Mouse (Mus musculus) kidney, embryonic 15.5 days (tissue): ENCODE measurements around the gene Tns3. TPM values are rescaled to one million over a fixed set of nuclear protein-coding genes. Genes with fewer than 3 reads are reported as not detected.

Experiments used
- ATAC-seq: fragments of 200-750 bp; cut with Nextera tagmentation; replicated peaks from 2 replicates; pipeline ENCODE4 v1.8.0; 2017; ENCODE audit warnings: moderate TSS enrichment; ENCODE audit not compliant: low FRiP score
- H3K27ac ChIP-seq: fragments of 300-500 bp; sonication (generic); 2 replicates; pipeline ENCODE4 v1.5.1; 2015; ENCODE audit warnings: mild to moderate bottlenecking, inconsistent platforms
- H3K27me3 ChIP-seq: fragments of 300-500 bp; sonication (generic); 2 replicates; pipeline ENCODE4 v1.6.1; 2015; ENCODE audit warnings: inconsistent platforms
- H3K36me3 ChIP-seq: fragments of 300-500 bp; sonication (generic); 2 replicates; pipeline ENCODE4 v1.6.1; 2015; ENCODE audit warnings: inconsistent platforms
- H3K4me1 ChIP-seq: fragments of 300-500 bp; sonication (generic); 2 replicates; pipeline ENCODE4 v1.6.1; 2015; ENCODE audit warnings: inconsistent platforms
- H3K4me2 ChIP-seq: fragments of 300-500 bp; sonication (generic); 2 replicates; pipeline ENCODE4 v1.6.1; 2015; ENCODE audit warnings: moderate library complexity, mild to moderate bottlenecking, inconsistent platforms
- H3K4me3 ChIP-seq: fragments of 300-500 bp; sonication (generic); replicated peaks from 2 replicates; pipeline ENCODE4 v1.5.1; 2015; ENCODE audit warnings: mild to moderate bottlenecking, inconsistent platforms
- H3K9ac ChIP-seq: fragments of 300-500 bp; sonication (generic); 2 replicates; pipeline ENCODE4 v1.6.1; 2015; ENCODE audit warnings: mild to moderate bottlenecking, inconsistent platforms
- H3K9me3 ChIP-seq: fragments of 300-500 bp; sonication (generic); replicated peaks from 2 replicates; pipeline ENCODE4 v1.6.1; 2016; ENCODE audit warnings: inconsistent platforms
- WGBS: fragments of 180-500 bp; shearing (Covaris S2); methylation state at CpG from one replicate; pipeline ENCODE4 v1.1.7; 2015; ENCODE audit warnings: mixed read lengths; 5-methylcytosine and 5-hydroxymethylcytosine counted together
- polyA plus RNA-seq: library from polyadenylated mRNA; unstranded; fragments of >200 nt; fragmentation: Nextera tagmentation; extraction: Ambion mirVana; gene quantifications from 2 replicates; pipeline ENCODE4 v1.2.1, GENCODE M21; 2015

Gene Tns3
- polyA plus RNA-seq, 1 experiment from 2014 or later = 27.7 TPM

DNA sequence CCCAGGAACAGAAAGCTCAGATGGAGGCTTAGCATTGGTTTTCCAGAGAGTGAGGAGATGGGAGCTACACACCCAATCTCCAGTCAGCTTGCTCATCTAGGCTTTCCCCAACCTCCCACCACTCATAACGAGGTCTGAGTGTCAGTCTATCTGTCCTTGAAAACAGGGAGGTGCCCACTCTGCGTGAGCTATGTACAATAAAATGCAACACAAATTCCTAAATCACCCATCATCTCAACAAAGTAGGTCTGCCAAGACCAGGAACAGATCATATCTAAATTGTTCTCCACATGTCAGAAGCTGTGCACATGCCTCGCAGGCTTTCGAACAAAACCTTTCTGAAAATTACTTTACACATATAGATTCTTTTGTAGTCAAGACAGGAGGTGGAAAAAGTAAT lies 134.3 kb downstream of the Tns3 start:
- Histone ChIP-seq H3K27ac (no peak overlapping the region), H3K4me1 (peaks cover 23% of the 10 kb centered on the region; the same call in 1 of the 2 replicates), H3K4me2 (no peak overlapping the region), H3K4me3 (no peak overlapping the region), H3K9ac (no peak overlapping the region), H3K9me3 (no peaks in the 10 kb centered on the region), H3K36me3 (peaks cover 44% of the 10 kb centered on the region), H3K27me3 (no peaks in the 10 kb centered on the region)
- WGBS = 81% methylated on average over 4 of the region's 4 CpGs
- ATAC-seq = no peak

DNA sequence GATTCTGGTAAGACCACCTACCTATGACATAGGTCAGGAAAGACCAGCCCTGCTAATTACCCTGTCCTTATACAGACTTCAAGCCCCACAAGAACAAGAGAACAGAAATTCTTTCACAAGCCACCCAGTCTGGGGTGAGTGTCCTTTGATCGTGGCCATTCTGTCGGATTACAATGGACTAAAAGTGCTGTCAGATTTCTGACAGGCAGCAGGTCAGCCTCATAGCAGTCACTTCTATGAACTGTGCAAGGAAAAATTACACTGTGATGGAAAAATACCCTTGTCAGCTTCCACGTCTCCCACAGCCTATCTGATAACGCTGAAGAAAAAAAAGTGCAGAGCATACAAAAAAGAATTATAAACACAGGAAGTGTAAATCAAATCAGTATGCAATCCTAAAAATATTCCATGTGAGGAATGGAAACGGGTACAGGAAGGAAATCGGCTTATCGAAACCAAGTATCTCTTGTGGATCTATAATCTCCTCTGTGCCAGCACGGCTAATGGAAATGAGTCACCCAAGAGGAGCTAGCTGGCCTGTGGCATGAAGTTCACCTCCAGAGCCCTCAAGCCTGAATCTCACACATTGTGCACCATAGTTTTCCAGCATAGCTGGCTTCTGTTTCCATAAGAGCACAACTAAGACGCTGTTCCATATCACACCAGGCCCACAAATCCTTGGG lies 138.7 kb downstream of the Tns3 start:
- H3K36me3 ChIP-seq = peaks cover 57% of the 10 kb centered on the region
- peaks cover 23% of the 10 kb centered on the region for H3K4me1 ChIP-seq
- H3K27ac ChIP-seq = peak overlapping the region; percentile 82
- no peaks in the 10 kb centered on the region for H3K9me3 ChIP-seq
- no peak overlapping the region for H3K4me2 ChIP-seq
- H3K9ac ChIP-seq = no peak overlapping the region
- no peak overlapping the region for H3K4me3 ChIP-seq
- 56% methylated on average over 9 of the region's 9 CpGs for WGBS
- no peaks in the 10 kb centered on the region for H3K27me3 ChIP-seq
- ATAC-seq = no peak

GRCm38 (mm10) chr11:8523344-8524126 lies 140.8 kb downstream of the Tns3 start:
- Histone ChIP-seq H3K9ac (no peak overlapping the region), H3K36me3 (peaks cover 61% of the 10 kb centered on the region)
- WGBS = 38% methylated on average over 10 of the region's 10 CpGs

DNA sequence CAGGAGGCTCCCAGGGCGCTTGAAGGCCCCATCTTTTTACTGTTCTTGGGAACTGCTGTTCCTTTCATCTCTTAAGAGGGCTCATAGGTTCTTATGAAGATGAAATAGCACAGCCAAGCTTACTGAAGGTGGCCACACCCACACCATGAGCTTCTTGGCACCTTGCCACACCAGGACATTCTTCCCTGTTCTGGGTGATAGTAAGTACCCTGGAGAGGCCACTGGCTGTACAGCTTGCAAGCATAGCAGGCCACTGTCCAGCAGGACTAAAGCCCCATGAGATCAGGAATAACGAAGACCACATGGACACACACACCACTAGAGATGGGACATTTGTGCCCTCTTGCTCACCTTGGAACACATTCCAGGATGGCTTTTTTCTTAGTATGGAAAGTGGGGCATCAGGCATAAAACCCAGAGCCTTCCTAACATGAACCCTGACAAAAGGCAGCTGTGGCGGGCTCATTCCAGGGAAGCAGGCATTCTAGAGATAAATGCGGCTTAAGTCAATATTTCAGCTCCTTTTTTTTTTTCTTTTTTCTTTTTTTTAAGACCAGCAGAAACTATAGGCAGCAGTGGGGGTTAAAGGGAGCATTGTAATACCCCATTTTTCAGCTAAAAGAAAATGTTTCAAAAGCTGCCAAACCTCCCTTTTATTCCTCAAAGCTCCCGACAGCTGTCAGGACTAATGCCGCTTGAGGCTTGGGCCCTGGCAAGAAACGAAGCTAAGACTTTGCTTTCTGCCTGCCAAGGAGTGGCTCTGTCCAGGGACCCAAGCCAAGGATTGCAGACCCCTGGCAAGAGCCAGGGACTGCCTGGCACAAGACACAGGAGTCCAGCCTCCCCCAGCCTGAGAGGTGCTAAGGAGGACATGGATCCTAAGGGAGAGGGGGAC lies 150.7 kb downstream of the Tns3 start:
- 71% methylated on average over 7 of the region's 7 CpGs for WGBS
- H3K4me2 ChIP-seq = no peak overlapping the region
- peak overlapping the region; percentile 56 for H3K27ac ChIP-seq
- H3K27me3 ChIP-seq = no peaks in the 10 kb centered on the region
- peaks cover 9% of the 10 kb centered on the region for H3K4me1 ChIP-seq
- H3K9ac ChIP-seq = no peak overlapping the region
- H3K9me3 ChIP-seq = no peaks in the 10 kb centered on the region
- no peak overlapping the region for H3K4me3 ChIP-seq
- peaks cover 77% of the 10 kb centered on the region for H3K36me3 ChIP-seq
- 0 out of 2 replicates have a peak, but pooled peaks have one; percentile 36 for ATAC-seq

More at GRCm38 (mm10) chr11:8523344-8524126, 140.8 kb downstream of the Tns3 start:
- ATAC-seq = peak; percentile 24
- peak overlapping the region; percentile 7; the same call in 1 of the 2 replicates for H3K27ac ChIP-seq
- H3K4me1 ChIP-seq = peaks cover 27% of the 10 kb centered on the region
- H3K4me2 ChIP-seq = no peak overlapping the region
- H3K27me3 ChIP-seq = no peaks in the 10 kb centered on the region
- no peak overlapping the region for H3K4me3 ChIP-seq
- no peaks in the 10 kb centered on the region for H3K9me3 ChIP-seq

DNA sequence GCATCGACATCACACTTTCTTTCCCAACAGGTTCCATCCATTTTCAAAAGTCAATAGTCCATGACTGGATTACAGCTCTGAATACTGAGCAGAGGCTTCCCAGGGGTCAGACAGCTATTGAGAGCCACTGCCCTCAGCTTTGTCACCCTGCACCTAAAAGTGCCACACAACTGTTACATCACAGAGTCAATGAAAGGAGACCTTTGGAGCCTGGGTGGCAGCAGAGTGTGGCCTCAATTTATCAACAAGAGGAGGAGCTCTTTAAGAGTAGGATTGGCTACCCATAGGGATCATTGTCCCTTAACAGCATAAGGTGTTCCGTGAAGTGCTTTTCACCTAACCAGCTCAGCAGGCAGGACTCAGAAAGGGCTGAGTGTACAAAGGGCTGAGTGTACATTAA lies 154.0 kb downstream of the Tns3 start:
- H3K27ac ChIP-seq = no peak overlapping the region
- H3K4me1 ChIP-seq = peaks cover 9% of the 10 kb centered on the region
- no peak overlapping the region for H3K9ac ChIP-seq
- 66% methylated on average over 2 of the region's 2 CpGs for WGBS
- H3K4me3 ChIP-seq = no peak overlapping the region
- ATAC-seq = no peak
- peaks cover 67% of the 10 kb centered on the region for H3K36me3 ChIP-seq
- H3K4me2 ChIP-seq = no peak overlapping the region
- no peaks in the 10 kb centered on the region for H3K27me3 ChIP-seq
- no peaks in the 10 kb centered on the region for H3K9me3 ChIP-seq

GRCm38 (mm10) chr11:8509614-8510013 lies 154.7 kb downstream of the Tns3 start:
- Histone ChIP-seq H3K9ac (no peak overlapping the region), H3K9me3 (no peaks in the 10 kb centered on the region), H3K27me3 (no peaks in the 10 kb centered on the region), H3K4me3 (no peak overlapping the region), H3K4me1 (peaks cover 15% of the 10 kb centered on the region), H3K36me3 (peaks cover 70% of the 10 kb centered on the region), H3K4me2 (no peak overlapping the region), H3K27ac (no peak overlapping the region)
- ATAC-seq = no peak
- WGBS = 80% methylated on average over 7 of the region's 7 CpGs

- Histone ChIP-seq H3K4me3 (0 out of 2 replicates have a peak overlapping the region, but pooled peaks have one; percentile 11), H3K36me3 (peaks cover 65% of the 10 kb centered on the region), H3K9me3 (no peaks in the 10 kb centered on the region), H3K27ac (peak overlapping the region; percentile 71), H3K9ac (no peak overlapping the region), H3K27me3 (no peaks in the 10 kb centered on the region), H3K4me1 (peaks cover 25% of the 10 kb centered on the region), H3K4me2 (peak overlapping the region; percentile 36)
- peak; percentile 93 for ATAC-seq
- 17% methylated on average over 11 of the region's 11 CpGs for WGBS
Observed at GRCm38 (mm10) chr11:8503735-8504134, 160.6 kb downstream of the Tns3 start.

DNA sequence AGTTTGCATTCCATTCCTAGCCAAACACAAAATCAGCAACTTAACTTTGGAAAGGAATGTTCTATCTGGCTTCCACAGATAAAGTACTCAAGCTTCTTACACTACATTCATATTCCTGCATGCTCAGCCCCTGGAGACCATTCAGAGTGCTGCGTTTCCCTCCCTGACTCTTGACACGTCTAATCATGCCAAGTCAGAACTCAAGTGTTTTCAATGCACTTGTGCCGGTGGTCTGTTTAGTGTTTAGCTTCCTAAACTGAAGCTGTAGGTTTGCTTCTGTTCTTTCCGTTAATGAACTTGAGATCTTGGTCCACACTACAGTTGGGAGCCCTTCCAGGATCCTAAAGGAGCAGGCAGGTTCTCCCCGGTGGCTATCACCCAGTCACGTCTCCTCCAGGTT lies 163.5 kb downstream of the Tns3 start:
- Histone ChIP-seq H3K36me3 (peaks cover 54% of the 10 kb centered on the region), H3K4me3 (no peak overlapping the region), H3K27ac (no peak overlapping the region), H3K4me2 (no peak overlapping the region), H3K9ac (no peak overlapping the region), H3K9me3 (no peaks in the 10 kb centered on the region), H3K4me1 (peaks cover 43% of the 10 kb centered on the region), H3K27me3 (no peaks in the 10 kb centered on the region)
- ATAC-seq = no peak
- WGBS = 88% methylated on average over 6 of the region's 6 CpGs

GRCm38 (mm10) chr11:8497136-8497535 lies 167.2 kb downstream of the Tns3 start:
- Histone ChIP-seq H3K36me3 (peaks cover 49% of the 10 kb centered on the region), H3K9ac (no peak overlapping the region), H3K4me2 (no peak overlapping the region), H3K27me3 (no peaks in the 10 kb centered on the region), H3K9me3 (no peaks in the 10 kb centered on the region), H3K4me1 (peaks cover 34% of the 10 kb centered on the region), H3K27ac (peak overlapping the region; percentile 77), H3K4me3 (no peak overlapping the region)
- no peak for ATAC-seq
- 73% methylated on average over 6 of the region's 6 CpGs for WGBS

- H3K4me2 ChIP-seq = no peak overlapping the region
- peaks cover 49% of the 10 kb centered on the region for H3K36me3 ChIP-seq
- H3K4me1 ChIP-seq = peaks cover 34% of the 10 kb centered on the region
- H3K27me3 ChIP-seq = no peaks in the 10 kb centered on the region
- peak overlapping the region; percentile 77 for H3K27ac ChIP-seq
- H3K9me3 ChIP-seq = no peaks in the 10 kb centered on the region
- no peak overlapping the region for H3K4me3 ChIP-seq
- no peak overlapping the region for H3K9ac ChIP-seq
- 21% methylated on average over 5 of the region's 5 CpGs for WGBS
- peak; percentile 55; the same call in 1 of the 2 replicates for ATAC-seq
Observed at GRCm38 (mm10) chr11:8496686-8497085, 167.6 kb downstream of the Tns3 start.

- no peak for ATAC-seq
Observed at GRCm38 (mm10) chr11:8495801-8496200, 168.5 kb downstream of the Tns3 start.

More at GRCm38 (mm10) chr11:8495801-8496200, 168.5 kb downstream of the Tns3 start:
- Histone ChIP-seq H3K27ac (peak overlapping the region; percentile 77; the same call in 1 of the 2 replicates), H3K4me1 (peaks cover 41% of the 10 kb centered on the region), H3K9me3 (no peaks in the 10 kb centered on the region), H3K27me3 (no peaks in the 10 kb centered on the region), H3K36me3 (peaks cover 50% of the 10 kb centered on the region), H3K9ac (no peak overlapping the region), H3K4me3 (no peak overlapping the region), H3K4me2 (no peak overlapping the region)
- WGBS = 79% methylated on average over 7 of the region's 7 CpGs
